Mouse (Mus musculus): Measurements from ENCODE around the gene Ajuba.

Ajuba gene

DNA sequence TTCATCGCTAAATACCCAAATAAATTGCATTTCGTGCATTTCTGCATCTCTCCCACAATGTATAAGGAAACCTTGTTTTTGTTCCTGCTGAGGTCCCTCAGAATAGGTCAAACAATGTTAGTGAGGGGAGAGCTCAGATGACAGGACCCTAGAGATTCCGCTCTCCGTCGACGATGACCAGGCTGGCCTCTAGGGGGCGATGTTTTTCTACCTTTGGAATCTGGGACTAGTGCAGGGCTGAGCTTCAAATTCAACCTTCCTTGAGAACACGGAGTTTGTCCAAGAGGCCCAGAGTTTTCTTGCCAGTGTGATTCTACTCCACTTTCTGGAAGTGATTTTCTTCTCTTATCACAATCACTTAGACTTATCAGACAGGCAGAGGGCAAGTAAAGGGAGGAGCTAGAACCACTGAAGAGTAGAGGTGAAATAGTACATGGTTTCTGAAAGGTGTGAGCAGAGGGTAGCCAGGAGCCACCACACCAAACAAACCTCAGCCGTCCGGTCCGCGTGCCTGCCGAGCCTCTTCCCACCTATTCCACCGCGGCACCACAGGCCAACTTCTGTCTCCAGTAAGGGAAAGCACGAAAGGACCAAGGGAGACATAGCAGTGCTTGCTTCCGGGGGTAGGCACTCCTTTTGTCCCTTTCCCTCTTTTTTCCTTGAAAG is 48.8 kb downstream of the Ajuba start:
- peak; percentile 89 to 92 for DNase-seq

DNA sequence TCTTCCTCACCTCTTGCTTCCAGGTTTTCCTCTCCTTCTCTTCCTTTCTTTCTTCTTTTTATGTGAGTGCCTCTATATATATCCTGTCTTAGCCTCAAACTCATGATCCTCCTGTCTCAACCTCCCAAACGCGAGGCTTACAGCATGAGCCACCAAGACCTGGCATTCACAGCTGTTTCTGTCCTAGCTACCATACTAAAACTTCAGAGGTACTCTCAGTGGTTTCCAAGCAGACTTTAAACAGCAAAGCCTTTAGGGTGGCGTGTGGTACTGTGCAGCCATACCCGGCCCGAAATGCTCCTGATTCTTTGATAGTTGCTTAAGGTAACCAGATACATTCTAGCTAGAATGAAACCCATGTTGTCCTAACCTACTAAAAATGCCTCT is 49.4 kb downstream of the Ajuba start:
- peak in 1 of 2 experiments; percentile 21 for DNase-seq

DNA sequence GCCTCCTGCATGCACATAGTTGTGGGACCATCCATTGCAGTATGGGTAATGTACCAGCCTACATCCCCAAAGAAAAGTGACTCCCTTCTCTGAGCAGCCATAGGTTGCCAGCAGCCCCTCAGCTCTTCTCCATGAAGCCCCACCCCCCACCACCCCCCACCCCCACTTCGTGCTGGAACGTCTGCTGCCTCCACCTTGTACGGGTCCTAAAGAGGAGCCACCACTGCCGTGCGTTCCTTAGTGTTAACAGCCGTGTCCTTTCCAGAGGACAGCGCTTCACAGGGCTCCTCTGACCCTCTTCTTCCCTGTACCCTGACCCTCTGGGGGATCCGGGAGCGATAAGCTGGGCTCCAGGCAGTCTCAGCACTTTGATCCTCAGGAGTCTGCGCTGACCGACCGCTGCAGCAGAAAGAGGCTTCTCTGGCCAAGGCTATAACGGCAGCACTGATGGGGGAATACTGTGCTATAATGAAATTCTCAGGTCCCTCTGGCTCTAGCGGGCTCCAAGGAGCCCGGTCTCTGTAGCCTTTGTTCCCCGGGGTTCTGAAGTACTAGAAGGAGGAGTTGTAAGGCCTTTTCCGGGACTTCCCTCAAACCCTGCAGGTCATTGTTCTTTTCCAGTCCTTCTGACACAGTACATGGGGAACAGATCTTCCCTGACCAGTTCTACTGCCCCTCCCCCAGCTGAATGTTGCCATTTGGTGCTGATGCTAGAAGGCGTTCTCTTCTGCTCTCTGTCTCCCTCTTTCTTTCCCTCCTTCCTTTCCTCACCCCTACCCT is 49.9 kb downstream of the Ajuba start:
- peak; percentile 73 to 79 for DNase-seq

DNA sequence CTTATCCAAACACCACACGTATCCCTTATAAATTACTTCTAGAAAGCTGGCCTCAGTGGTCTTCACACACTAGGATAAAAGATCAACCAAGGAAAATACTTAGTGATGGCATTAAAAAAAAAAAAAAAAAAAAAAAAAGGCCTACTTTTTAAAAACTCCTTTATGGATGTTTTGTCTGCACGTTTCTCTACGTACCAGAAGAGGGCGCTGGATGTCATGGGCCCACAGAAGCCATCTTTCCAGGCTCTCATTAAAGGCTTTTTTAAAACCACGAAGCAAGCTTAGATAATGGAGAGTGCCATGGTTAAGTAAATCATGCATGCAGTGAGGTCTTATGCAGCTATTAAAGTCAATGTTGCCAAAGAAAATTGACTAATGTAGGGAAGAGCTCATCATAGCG is 53.8 kb downstream of the Ajuba start:
- no peak for DNase-seq

Measured in cerebellum, postnatal 25 days (tissue).